Mouse (Mus musculus) ovary, postnatal 36 days (tissue): Measurements from ENCODE around the gene Ucma.
"Not testable (repeated sequence)": the region's sequence is repeated elsewhere in the genome, so short reads cannot be mapped to it uniquely, and the experiment has no call there.

Experiments
- DNase-seq: peaks from one replicate; pipeline ENCODE4 v3.0.0; 2022; ENCODE audit warnings: low spot score, mixed read lengths

Gene Ucma

GRCm38 (mm10) chr2:4975807-4976206 is at the start of gene Ucma:
Gene Ucma (plus strand): TSS chr2:4976122.
- DNase-seq = no peak

- no peak for DNase-seq
These were observed 48.5 kb upstream of the Ucma start for GRCm38 (mm10) chr2:4927391-4927790.

DNA sequence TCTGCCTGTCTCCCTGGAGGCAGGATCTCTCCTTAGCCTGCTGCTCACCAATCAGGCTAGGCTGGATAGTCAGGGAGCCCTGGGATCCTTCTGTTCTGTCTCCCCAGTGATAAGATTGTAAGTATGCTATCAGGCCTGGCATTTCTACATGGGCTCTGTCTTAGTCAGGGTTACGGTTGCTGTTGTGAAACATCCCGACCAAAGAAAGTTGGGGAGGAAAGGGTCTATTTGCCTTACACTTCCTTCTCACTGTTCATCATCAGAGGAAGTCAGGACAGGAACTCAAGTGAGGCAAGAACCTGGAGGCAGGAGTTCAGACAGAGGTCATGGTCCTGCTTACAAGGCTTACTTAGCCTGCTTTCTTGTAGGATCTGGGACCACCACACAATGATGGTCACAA is 46.7 kb upstream of the Ucma start:
- no peak for DNase-seq

- DNase-seq = no peak
These were observed 41.4 kb upstream of the Ucma start for GRCm38 (mm10) chr2:4934516-4934915.

- DNase-seq = no peak
These were observed 38.0 kb upstream of the Ucma start for GRCm38 (mm10) chr2:4937931-4938330.

DNA sequence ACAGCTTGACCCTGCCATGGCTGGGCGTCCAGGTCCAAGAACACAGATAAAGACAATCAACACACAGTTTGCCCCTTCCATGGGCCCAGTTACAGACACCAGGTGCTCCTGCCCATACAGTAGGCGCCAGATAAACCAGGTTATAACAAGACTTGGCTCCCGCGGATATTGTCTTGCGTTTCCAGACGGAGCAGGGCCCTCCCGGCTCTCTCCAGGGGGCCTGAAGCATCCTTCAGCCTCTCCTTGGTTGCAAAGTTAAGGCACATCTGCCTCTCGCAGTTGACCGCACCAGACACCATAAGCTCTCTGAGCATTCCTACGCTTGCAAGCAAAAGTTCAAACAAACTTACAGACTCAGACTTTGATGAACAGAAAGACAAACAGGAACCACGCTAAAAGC is 35.1 kb upstream of the Ucma start:
- no peak for DNase-seq

- DNase-seq = not testable (repeated sequence)
These were observed 26.2 kb upstream of the Ucma start for GRCm38 (mm10) chr2:4949691-4950090.

DNA sequence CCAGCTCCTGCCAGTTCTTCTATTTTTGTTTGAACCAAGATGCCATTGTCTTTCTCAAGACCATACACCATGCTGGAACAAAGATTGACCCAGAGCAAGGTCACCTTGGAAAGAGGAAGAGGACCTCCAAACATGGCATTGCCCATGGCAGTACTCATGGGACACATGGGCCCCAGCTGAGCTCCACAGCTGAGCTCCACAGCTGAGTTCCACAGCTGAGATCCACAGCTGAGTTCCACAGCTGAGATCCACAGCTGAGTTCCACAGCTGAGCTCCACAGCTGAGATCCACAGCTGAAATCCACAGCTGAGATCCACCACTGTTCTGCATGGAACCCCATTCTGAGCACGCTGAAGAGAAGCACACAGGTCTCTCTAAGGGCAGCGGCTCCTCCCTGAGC is 24.9 kb upstream of the Ucma start:
- no peak for DNase-seq

- no peak for DNase-seq
These were observed 21.6 kb upstream of the Ucma start for GRCm38 (mm10) chr2:4954216-4954760.

- no peak for DNase-seq
These were observed 17.9 kb upstream of the Ucma start for GRCm38 (mm10) chr2:4958039-4958438.

GRCm38 (mm10) chr2:4967806-4968205 is 8.1 kb upstream of the Ucma start:
- DNase-seq = no peak

- DNase-seq = no peak
These were observed 6.8 kb upstream of the Ucma start for GRCm38 (mm10) chr2:4969083-4969482.

DNA sequence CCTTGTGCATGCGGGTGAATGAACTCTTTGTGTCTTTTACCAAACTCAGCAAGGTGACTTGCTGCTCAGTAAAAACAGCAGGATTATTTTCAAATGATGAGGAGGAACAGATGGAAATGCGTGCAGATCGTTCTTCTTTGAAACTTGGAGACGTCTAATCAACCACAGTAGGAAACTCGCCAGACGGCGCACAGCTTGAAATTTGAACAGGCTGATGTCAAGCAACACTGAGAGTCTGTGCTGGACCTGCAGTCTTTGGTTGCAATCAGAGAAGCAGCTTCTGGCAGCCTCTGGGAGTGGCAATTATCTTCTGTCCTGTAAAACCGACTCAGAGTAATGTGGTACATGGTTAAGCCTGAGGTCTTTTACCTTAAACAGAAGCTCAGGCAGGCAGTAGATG is 2.2 kb downstream of the Ucma start:
- DNase-seq = no peak

DNA sequence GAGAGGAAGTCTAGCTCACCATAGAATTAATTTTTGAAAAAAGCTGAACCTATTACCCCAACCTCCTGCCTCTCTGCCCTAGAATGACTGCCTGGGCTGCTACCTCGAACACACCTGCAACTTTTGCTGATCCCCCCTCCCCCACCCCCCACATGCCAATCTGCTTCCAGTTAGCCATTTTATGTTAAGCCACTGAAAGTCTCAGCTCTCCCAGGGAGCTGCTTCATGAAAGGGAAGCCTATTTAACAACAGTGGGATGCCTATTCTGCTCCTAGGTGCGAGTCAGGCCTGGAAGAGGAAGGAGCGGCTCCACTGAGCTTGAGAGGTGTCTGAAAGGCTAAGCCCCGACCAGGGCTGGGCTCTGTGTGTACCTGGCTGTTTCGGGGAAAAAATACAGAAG is 8.1 kb downstream of the Ucma start:
- no peak for DNase-seq

DNA sequence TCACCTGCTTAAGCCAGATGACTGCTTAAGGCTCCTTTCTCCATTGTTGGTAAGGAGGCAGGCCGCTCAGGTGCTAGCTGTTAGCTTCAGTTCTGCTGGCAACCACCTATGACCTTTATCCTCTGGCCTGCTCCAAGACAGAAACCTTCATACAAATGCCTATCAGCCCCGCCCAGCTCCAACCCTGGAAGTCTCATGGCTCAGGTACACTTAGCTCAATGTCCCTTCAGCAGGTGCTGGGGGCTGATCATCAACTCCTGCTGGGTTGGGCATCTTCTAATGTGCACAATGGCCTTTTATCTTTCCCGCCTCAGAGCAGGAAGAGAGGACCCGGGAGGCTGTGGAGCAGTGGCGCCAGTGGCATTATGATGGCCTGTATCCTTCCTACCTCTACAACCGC is 9.1 kb downstream of the Ucma start:
- DNase-seq = no peak

DNA sequence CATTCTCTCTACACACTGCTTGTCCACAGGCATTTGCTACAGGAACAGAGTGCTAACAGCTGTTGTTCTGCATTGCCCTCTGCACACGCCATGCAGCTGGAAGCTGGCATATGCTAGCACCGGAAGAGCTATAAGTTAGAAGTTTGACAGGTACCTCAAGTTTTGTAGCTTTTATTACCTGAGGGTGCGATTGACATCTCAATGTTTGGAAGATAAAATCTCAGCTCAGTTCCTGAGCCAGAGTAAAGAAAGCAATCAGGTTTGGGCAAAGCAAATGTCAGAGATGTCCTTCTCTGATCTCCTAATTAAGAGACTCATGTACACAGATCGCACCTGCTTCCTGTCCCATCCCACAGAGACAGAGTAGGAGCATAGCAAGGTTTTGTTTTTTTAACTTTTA is 10.9 kb downstream of the Ucma start:
- DNase-seq = no peak

GRCm38 (mm10) chr2:4987388-4988180 is 11.7 kb downstream of the Ucma start:
- no peak for DNase-seq

- DNase-seq = no peak
These were observed 13.0 kb downstream of the Ucma start for GRCm38 (mm10) chr2:4988826-4989424.

DNA sequence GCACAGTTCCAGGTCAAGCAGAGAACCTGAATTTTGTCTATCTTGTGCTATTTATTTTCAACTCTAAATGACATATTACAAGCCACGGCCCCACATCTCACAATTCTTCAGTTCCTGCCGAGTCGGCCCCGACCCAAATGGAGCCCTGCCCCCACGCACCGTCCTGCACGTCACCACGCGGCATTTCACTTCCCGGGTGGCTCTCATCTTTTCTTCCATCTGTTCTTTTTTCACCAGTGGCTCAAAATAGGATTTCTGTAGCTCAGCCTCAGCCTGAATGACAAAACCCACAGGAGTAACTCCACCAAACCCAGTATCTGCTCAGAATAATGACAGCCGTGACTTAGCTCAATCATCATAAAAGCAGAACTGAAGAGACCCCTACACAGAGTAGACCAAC is 17.7 kb downstream of the Ucma start:
- DNase-seq = no peak

DNA sequence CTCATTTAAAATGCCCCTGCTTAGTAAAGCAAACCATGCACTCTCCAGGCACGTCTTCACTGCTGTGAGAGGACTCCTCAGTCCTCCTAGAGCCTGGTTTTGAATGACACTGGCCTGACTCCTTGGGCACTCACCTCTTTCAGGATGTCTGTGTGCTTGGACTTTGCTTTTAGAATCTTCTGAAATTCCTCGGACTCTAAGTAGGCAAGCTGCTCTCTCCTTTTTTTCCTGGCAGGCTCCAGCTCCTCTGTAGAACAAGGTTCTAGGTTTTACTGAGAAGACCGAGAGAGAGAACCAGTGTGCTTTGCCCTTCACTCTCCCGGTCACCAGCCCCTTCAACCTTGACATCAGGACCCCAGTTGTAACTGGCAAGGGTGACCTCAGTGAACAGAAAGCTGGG is 18.5 kb downstream of the Ucma start:
- no peak for DNase-seq

GRCm38 (mm10) chr2:4995646-4996045 is 19.7 kb downstream of the Ucma start:
- no peak for DNase-seq

GRCm38 (mm10) chr2:4996421-4996824 is 20.5 kb downstream of the Ucma start:
- DNase-seq = no peak

DNA sequence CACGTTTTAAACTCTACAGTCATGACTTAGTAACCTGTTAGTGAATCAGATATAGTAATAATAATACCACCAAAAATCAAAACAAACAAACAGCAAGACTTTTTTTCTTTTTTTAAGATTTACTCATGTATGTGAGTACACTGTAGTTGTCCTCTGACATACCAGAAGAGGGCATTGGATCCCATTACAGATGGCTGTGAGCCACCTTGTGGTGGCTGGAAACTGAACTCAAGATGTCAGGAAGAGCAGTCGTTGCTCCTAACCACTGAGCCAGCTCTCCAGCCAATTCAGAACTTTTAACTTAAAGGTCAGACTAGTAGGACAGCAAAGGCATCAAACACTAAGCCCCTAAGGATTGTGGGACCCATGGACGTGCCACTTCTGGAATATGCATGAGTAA is 23.0 kb downstream of the Ucma start:
- DNase-seq = no peak

DNA sequence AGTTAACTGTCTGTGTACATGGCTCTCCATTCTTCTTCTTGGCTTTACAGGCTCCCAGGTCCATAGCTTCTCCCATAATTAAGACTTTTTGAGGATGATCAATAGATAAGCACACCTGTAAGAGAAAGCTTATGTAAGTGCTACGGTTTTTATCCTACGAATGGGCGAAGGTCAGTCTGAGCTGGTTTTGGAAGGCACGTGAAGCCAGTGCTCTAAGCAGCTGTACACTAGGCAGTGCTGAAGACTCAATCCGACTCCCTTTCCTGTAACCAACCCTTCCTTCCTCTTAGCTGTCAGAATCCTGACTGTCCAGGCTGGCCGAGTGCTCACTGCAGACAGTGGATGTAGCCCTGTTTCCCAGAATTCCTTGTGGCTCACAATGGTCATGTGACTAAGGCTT is 25.3 kb downstream of the Ucma start:
- no peak for DNase-seq
